Mouse (Mus musculus) liver, embryonic 16.5 days (tissue): ENCODE data around the gene Gmpr. TPM values are rescaled to one million over a fixed set of nuclear protein-coding genes. Genes with fewer than 3 reads are reported as not detected.

Source experiments
- ATAC-seq: fragments of 200-750 bp; cut with Nextera tagmentation; 2 replicates; pipeline ENCODE4 v1.8.0; 2017; ENCODE audit warnings: low read depth, mild to moderate bottlenecking, moderate number of reproducible peaks, moderate library complexity
- H3K27ac ChIP-seq: fragments of 300-500 bp; sonication (generic); 2 replicates; pipeline ENCODE4 v1.5.1; 2014; ENCODE audit warnings: mild to moderate bottlenecking, low read length
- H3K27me3 ChIP-seq: fragments of 300-500 bp; sonication (generic); 2 replicates; pipeline ENCODE4 v1.6.1; 2014; ENCODE audit warnings: low read depth, low read length, mixed read lengths; ENCODE audit not compliant: control insufficient read depth, insufficient read depth
- H3K36me3 ChIP-seq: fragments of 300-500 bp; sonication (generic); 2 replicates; pipeline ENCODE4 v1.6.1; 2014; ENCODE audit warnings: mild to moderate bottlenecking; ENCODE audit not compliant: control insufficient read depth, insufficient read depth
- H3K4me1 ChIP-seq: fragments of 300-500 bp; sonication (generic); 2 replicates; pipeline ENCODE4 v1.6.1; 2014; ENCODE audit warnings: low read depth, low read length, mixed read lengths; ENCODE audit not compliant: control insufficient read depth
- H3K4me2 ChIP-seq: fragments of 300-500 bp; sonication (generic); 2 replicates; pipeline ENCODE4 v1.6.1; 2014; ENCODE audit warnings: low read depth, low read length, mixed read lengths
- H3K4me3 ChIP-seq: fragments of 300-500 bp; sonication (generic); 2 replicates; pipeline ENCODE4 v1.5.1; 2014; ENCODE audit warnings: low read depth, mild to moderate bottlenecking, low read length
- H3K9ac ChIP-seq: fragments of 300-500 bp; sonication (generic); 2 replicates; pipeline ENCODE4 v1.6.1; 2014; ENCODE audit warnings: low read depth, low read length
- H3K9me3 ChIP-seq: fragments of 300-500 bp; sonication (generic); replicated peaks from 2 replicates; pipeline ENCODE4 v1.6.1; 2016; ENCODE audit warnings: low read length; ENCODE audit not compliant: control insufficient read depth
- WGBS: fragments of 180-500 bp; shearing (Covaris S2); extraction: QIAGEN DNeasy Blood & Tissue Kit; methylation state at CpG from one replicate; pipeline ENCODE4 v1.1.7; 2014; ENCODE audit not compliant: insufficient replicate concordance; 5-methylcytosine and 5-hydroxymethylcytosine counted together
- polyA plus RNA-seq: library from polyadenylated mRNA; unstranded; fragments of >200 nt; fragmentation: Nextera tagmentation; extraction: Ambion mirVana; gene quantifications from 2 replicates; pipeline ENCODE4 v1.2.1, GENCODE M21; 2015

Gene Gmpr
- polyA plus RNA-seq, 1 experiment from 2014 or later, result 212 TPM

DNA sequence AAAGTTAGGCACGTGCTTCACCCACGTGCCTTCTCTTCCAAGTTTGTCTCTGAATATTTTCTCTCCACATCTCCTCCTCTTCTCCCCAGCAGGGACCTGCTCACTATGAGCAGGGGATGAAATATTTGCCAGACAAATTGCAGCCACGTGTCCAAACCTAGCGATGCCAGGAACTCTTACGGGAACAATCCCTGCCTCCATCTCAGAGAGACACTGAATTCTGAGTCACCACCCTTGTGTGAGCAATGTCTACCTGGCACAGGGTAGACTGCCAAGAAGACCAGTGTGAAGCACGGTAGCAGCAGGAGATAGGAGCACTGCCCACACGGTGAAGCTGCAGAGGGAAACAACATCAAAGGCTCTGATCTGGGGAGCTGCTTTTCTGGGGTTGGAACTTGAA is 62.7 kb downstream of the Gmpr start:
- 66% methylated on average over 7 of the region's 7 CpGs for WGBS
- H3K9me3 ChIP-seq, result no peaks in the 10 kb centered on the region
- H3K27me3 ChIP-seq, result no peaks in the 10 kb centered on the region
- peaks cover 6% of the 10 kb centered on the region for H3K4me1 ChIP-seq
- H3K27ac ChIP-seq, result no peak overlapping the region
- no peak for ATAC-seq
- no peaks in the 10 kb centered on the region for H3K36me3 ChIP-seq
- H3K9ac ChIP-seq, result no peak overlapping the region
- H3K4me2 ChIP-seq, result no peak overlapping the region
- no peak overlapping the region for H3K4me3 ChIP-seq

DNA sequence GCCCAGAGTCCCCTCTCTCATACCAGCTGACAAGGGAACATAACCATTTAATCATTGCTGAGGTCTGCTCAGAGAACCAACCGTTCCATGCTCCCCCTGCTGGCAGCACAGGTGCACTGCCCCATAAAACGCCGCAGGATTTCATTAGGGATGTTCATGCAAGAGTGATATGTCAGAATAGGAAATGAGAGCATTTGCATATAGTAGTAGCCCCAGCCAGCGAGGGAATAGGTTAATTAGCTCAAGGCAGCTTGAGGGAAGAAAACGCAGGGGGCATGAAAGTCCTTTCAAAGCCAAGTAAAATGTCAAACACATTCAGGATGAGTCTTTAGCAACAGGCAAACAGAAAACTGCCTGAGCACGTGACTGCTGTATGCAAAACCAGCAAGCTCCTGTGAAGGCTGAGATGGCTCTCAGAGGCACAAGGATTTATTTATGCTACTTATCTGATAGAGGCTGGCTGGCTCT is 64.6 kb downstream of the Gmpr start:
- no peaks in the 10 kb centered on the region for H3K9me3 ChIP-seq
- H3K4me3 ChIP-seq, result no peak overlapping the region
- WGBS, result 8% methylated on average over 6 of the region's 6 CpGs
- peaks cover 6% of the 10 kb centered on the region for H3K4me1 ChIP-seq
- peak overlapping the region; percentile 28; the same call in 1 of the 2 replicates for H3K4me2 ChIP-seq
- H3K9ac ChIP-seq, result no peak overlapping the region
- H3K27me3 ChIP-seq, result no peaks in the 10 kb centered on the region
- no peak overlapping the region for H3K27ac ChIP-seq
- peak; percentile 53; the same call in 1 of the 2 replicates for ATAC-seq
- no peaks in the 10 kb centered on the region for H3K36me3 ChIP-seq

DNA sequence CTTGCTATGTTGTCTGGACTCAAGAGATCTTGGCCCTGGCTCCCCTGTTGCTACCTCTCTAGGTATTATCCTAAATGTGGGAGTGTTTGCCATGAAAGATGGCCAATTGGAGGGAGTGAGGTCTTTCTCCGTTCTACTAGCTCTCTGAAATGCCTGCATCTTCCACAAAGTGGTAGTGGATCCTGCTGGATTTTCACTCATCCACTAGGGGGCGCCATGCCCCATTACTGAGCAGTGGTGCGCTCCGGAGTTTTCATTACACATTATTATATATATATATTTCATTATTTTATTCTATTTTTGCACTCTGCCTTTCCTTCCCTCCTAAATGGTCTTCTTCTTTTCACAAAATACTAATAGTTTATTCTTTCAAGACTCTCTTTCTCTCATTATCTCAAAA is 65.5 kb downstream of the Gmpr start:
- Histone ChIP-seq H3K27me3 (no peaks in the 10 kb centered on the region), H3K9me3 (no peaks in the 10 kb centered on the region), H3K36me3 (no peaks in the 10 kb centered on the region), H3K9ac (no peak overlapping the region), H3K4me2 (no peak overlapping the region), H3K4me3 (no peak overlapping the region), H3K4me1 (peaks cover 6% of the 10 kb centered on the region), H3K27ac (no peak overlapping the region)
- WGBS, result 24% methylated on average over 4 of the region's 4 CpGs
- no peak for ATAC-seq

DNA sequence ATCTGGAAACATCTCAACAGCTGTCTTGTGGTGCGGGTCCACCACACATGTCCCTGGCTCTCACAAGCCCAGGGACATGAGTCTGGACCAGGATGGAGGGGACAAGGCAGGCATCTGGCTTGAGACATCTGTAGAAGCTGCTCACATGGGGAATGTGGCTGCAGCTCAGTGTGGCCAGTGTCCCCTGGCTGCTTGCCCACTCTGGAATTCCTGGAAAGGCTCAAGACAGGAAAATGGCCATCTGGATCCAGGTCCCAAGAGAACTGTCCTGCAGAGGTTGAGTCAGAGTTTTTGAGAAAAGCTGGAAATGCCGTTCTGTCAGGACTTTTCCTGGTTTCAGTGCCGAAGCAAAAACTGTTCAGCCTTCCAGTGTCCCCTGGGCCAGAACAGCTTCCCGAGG is 68.9 kb downstream of the Gmpr start:
- no peak overlapping the region for H3K27ac ChIP-seq
- WGBS, result 67% methylated on average over 4 of the region's 4 CpGs
- H3K9me3 ChIP-seq, result no peaks in the 10 kb centered on the region
- no peak for ATAC-seq
- no peak overlapping the region for H3K4me3 ChIP-seq
- no peaks in the 10 kb centered on the region for H3K36me3 ChIP-seq
- no peak overlapping the region for H3K9ac ChIP-seq
- H3K27me3 ChIP-seq, result no peaks in the 10 kb centered on the region
- no peak overlapping the region for H3K4me2 ChIP-seq
- H3K4me1 ChIP-seq, result peaks cover 6% of the 10 kb centered on the region

DNA sequence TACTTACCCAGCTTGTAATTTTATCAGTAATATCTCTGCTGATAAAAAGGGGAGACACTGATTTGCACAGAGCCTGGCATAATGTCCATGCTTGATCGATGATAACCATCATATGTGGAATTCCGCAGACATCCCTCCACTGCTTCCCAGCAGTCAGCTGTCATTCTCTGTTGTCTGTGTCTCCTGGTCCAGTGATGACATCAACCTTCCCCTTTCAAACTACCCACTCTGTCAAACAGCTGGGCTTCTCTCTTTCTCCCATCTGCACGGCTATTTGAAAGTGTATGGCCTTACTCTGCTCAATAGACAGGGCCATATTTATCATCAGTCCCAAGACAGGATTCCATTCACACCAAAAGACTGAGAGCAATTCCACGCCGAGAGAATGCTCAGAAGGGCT is 70.1 kb downstream of the Gmpr start:
- WGBS, result 62% methylated on average over 5 of the region's 5 CpGs
- no peak for ATAC-seq
- H3K27ac ChIP-seq, result no peak overlapping the region

DNA sequence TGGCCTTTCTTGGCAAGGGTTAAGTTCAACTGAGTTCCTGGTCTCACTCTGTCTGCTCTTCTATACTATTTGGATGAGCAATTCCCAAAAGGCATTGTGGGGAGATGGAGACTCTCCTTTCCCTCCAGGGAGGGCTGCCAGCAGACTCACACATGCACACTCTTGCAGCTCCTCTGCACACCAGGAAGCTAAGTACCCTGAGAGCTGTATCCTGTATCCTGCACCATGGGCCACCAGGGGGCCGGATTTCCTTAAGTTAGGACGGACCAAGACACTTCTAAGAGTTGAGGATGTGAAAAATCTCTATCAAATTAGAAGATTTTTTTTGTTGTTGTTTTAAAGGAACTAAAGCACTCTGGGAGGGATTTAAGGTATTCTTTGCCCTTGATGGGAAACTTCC is 70.5 kb downstream of the Gmpr start:
- H3K4me2 ChIP-seq, result no peak overlapping the region
- no peaks in the 10 kb centered on the region for H3K9me3 ChIP-seq
- H3K27ac ChIP-seq, result no peak overlapping the region
- no peaks in the 10 kb centered on the region for H3K36me3 ChIP-seq
- H3K9ac ChIP-seq, result no peak overlapping the region
- H3K4me3 ChIP-seq, result no peak overlapping the region
- WGBS, result 29% methylated on average over 2 of the region's 2 CpGs
- ATAC-seq, result no peak
- no peaks in the 10 kb centered on the region for H3K4me1 ChIP-seq
- no peaks in the 10 kb centered on the region for H3K27me3 ChIP-seq

More for the DNA sequence above, 70.1 kb downstream of the Gmpr start:
- no peaks in the 10 kb centered on the region for H3K9me3 ChIP-seq
- H3K27me3 ChIP-seq, result no peaks in the 10 kb centered on the region
- H3K4me2 ChIP-seq, result no peak overlapping the region
- no peaks in the 10 kb centered on the region for H3K36me3 ChIP-seq
- H3K4me3 ChIP-seq, result no peak overlapping the region
- no peaks in the 10 kb centered on the region; the same call in none of the 2 replicates for H3K4me1 ChIP-seq
- H3K9ac ChIP-seq, result no peak overlapping the region

DNA sequence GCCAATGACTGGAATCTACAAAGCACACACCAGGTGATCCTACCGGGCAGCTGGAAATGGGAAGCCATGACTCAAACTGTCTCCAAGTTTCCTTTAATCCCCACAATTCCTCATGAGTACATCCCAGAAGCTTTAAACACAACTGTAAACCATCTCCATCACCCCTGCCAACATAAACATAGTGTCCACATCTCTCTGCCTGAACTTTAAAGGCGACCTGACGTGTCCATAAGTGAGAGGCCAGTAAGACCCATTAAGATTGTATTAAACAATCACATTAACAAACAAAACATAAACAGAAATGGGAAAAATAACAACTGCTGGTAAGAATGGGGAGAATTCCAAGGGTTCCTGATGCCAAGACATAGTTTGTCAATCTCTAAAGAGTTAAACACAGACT is 72.5 kb downstream of the Gmpr start:
- H3K27me3 ChIP-seq, result no peaks in the 10 kb centered on the region
- H3K4me3 ChIP-seq, result no peak overlapping the region
- H3K36me3 ChIP-seq, result no peaks in the 10 kb centered on the region
- no peak overlapping the region for H3K27ac ChIP-seq
- no peaks in the 10 kb centered on the region for H3K4me1 ChIP-seq
- H3K4me2 ChIP-seq, result no peak overlapping the region
- H3K9me3 ChIP-seq, result peaks cover 3% of the 10 kb centered on the region; the same call in 1 of the 2 replicates
- no peak overlapping the region for H3K9ac ChIP-seq
- no peak for ATAC-seq
- 67% methylated on average over 3 of the region's 3 CpGs for WGBS

DNA sequence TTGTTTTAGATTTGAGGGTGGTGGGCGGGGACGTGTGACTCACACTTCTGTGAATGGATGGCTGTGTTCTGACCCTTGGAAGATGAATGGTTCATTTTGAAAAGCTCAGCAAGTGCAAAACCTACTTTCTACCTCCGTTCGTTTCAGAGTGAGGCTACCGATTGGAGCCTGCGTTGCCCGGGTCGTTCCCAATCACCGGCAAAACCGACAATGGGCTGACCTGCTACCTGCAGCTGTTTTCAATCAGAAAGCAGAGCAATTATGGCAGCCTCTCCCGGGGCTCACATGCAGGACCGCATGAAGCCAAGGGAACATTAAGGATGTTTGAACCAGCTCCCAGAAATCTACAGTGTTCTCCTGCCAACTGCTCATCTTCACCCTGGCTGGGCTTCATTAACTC is 75.0 kb downstream of the Gmpr start:
- Histone ChIP-seq H3K4me2 (no peak overlapping the region), H3K9ac (no peak overlapping the region), H3K4me1 (no peaks in the 10 kb centered on the region), H3K27ac (no peak overlapping the region), H3K36me3 (no peaks in the 10 kb centered on the region), H3K9me3 (peaks cover 3% of the 10 kb centered on the region; the same call in 1 of the 2 replicates), H3K4me3 (no peak overlapping the region), H3K27me3 (no peaks in the 10 kb centered on the region)
- ATAC-seq, result no peak
- WGBS, result 84% methylated on average over 12 of the region's 12 CpGs

DNA sequence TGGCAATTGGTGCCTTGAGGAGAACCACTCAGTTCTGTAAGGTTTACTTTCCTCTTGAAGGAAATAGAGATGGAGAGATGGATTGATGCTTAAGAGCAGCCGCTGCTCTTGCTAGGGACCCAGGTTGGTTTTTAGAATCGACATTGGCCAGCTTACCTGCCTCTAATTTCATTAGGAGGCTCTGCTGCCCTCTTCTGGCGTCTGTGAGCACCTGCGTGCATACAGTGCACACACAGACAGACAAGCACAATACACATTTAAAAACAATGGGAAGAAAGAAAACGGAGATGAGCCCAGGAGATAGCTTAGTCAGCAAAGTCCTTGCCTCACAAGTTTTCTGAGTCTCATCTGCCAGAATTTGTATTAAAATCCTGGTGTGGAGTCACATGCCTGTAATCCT is 75.8 kb downstream of the Gmpr start:
- H3K9ac ChIP-seq, result no peak overlapping the region
- H3K36me3 ChIP-seq, result no peaks in the 10 kb centered on the region
- H3K27me3 ChIP-seq, result no peaks in the 10 kb centered on the region
- no peak for ATAC-seq
- WGBS, result 64% methylated on average over 5 of the region's 5 CpGs
- H3K9me3 ChIP-seq, result peaks cover 3% of the 10 kb centered on the region; the same call in 1 of the 2 replicates
- H3K27ac ChIP-seq, result no peak overlapping the region
- H3K4me1 ChIP-seq, result no peaks in the 10 kb centered on the region
- H3K4me3 ChIP-seq, result no peak overlapping the region
- H3K4me2 ChIP-seq, result no peak overlapping the region
